28 mouse cellular contexts compared by ENCODE assay signal in the genomic region with DNA sequence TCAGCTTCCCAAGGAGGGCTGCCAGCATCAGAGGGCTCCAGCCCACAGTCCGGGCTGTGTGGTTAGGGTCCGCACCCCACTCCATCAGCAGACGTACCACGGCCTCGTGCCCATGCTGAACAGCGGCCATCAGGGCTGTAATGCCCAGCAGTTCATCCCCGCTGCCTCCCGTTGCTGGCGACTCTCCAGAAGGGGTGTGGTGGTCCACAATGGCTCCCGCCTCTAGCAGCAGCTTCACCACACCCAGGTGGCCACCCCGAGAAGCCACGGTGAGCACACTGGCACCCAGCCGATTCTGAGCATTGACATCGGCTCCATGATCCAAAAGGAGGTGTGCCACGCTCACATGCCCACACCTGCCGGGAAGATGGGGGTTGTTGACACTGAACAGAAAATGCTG. TPM values are rescaled to one million over a fixed set of nuclear protein-coding genes. Genes with fewer than 3 reads are reported as not detected.
DNase-seq lines count a peak whose midpoint lies in the region; ATAC-seq and TF ChIP-seq lines count a peak whose summit lies in the region.
"Had no signal": no experiment of that assay in that cellular context is flagged by ENCODE, and none has a peak within 500 bp of the region (broad histone marks: within the 10 kb centered on the region; RNA-seq: fewer than 3 reads in every experiment).

No protein-coding gene starts in this region.

- intact Hi-C loops in gastrocnemius, postnatal 14 days (cut with DNase I; ENCODE audit: low total_unique reads), result no loop called here

- ATAC-seq in hindbrain, embryonic 13.5 days (ENCODE audit: low FRiP score), result no peak
- no peak for ATAC-seq in hindbrain, embryonic 11.5 days (ENCODE audit: low FRiP score)
- no peak for ATAC-seq in liver, postnatal 0 days
- ATAC-seq in liver, embryonic 12.5 days, result no peak
- ATAC-seq: forebrain, embryonic 16.5 days; intestine, embryonic 16.5 days; lung, postnatal 0 days had no signal

- H3K9ac ChIP-seq in hindbrain, embryonic 13.5 days, result peak overlapping the region; percentile 29; the same call in 1 of the 2 replicates
- H3K9ac ChIP-seq in hindbrain, embryonic 11.5 days (ENCODE audit: low read depth, low read length), result no peak overlapping the region
- H3K9ac ChIP-seq in liver, postnatal 0 days (replicated peaks), result no peak overlapping the region
- H3K9ac ChIP-seq in liver, embryonic 12.5 days, result no peak overlapping the region
- H3K9ac ChIP-seq: embryonic facial prominence, embryonic 12.5 days; heart, embryonic 15.5 days; hindbrain, embryonic 12.5 days; limb, embryonic 13.5 days; midbrain, embryonic 15.5 days had no signal

- peaks cover 21% of the 10 kb centered on the region for H3K4me1 ChIP-seq in hindbrain, embryonic 13.5 days (replicated peaks)
- peaks cover 4% of the 10 kb centered on the region; the same call in 1 of the 2 replicates for H3K4me1 ChIP-seq in hindbrain, embryonic 11.5 days (replicated peaks; ENCODE audit: control insufficient read depth, insufficient read depth, low read length)
- H3K4me1 ChIP-seq in liver, postnatal 0 days (ENCODE audit: insufficient read depth), result no peaks in the 10 kb centered on the region
- 0 out of 2 replicates have a peak, but pooled peaks cover 4% of the 10 kb centered on the region for H3K4me1 ChIP-seq in liver, embryonic 12.5 days

- DNase-seq in adrenal gland, postnatal 10 days, result peak; percentile 1
- no peak for DNase-seq in adrenal gland, postnatal 25 days
- no peak for DNase-seq in hindbrain, embryonic 11.5 days (ENCODE audit: low spot score)
- DNase-seq in liver, postnatal 0 days, result peak; percentile 22
- DNase-seq in kidney, postnatal 14 days, result peak; percentile 52
- DNase-seq in gastrocnemius, postnatal 14 days, result no peak
- DNase-seq: adrenal gland, adult 8-10 months; embryo, embryonic 11 days; gastrocnemius, adult 2 months; lung, adult 18-20 months; right cerebral cortex, adult 18-20 months; spleen, adult 18-20 months; thymus, postnatal 14 days had no signal

- TF ChIP-seq EP300 in liver, postnatal 0 days (IDR thresholded peaks at IDR 0.05; ENCODE audit: low read depth), result no peak

- TF ChIP-seq CTCF in liver, postnatal 0 days (IDR thresholded peaks at IDR 0.05; ENCODE audit: low read depth), result no peak

- 88% methylated on average over 16 of the region's 16 CpGs for WGBS in hindbrain, embryonic 13.5 days
- WGBS in hindbrain, embryonic 11.5 days, result 91% methylated on average over 16 of the region's 16 CpGs
- 87% methylated on average over 16 of the region's 16 CpGs for WGBS in liver, postnatal 0 days (ENCODE audit: insufficient replicate concordance)
- WGBS in liver, embryonic 12.5 days (ENCODE audit: insufficient replicate concordance), result 82% methylated on average over 16 of the region's 16 CpGs

- no peak overlapping the region for H3K4me3 ChIP-seq in hindbrain, embryonic 13.5 days
- H3K4me3 ChIP-seq in hindbrain, embryonic 11.5 days (ENCODE audit: low read depth, low read length), result no peak overlapping the region
- no peak overlapping the region for H3K4me3 ChIP-seq in liver, postnatal 0 days (ENCODE audit: low read depth, low read length)
- H3K4me3 ChIP-seq in liver, embryonic 12.5 days, result no peak overlapping the region
- H3K4me3 ChIP-seq: embryonic facial prominence, embryonic 12.5 days; gastrocnemius, adult 2 months; heart, embryonic 15.5 days; hindbrain, embryonic 12.5 days; limb, embryonic 13.5 days; midbrain, embryonic 15.5 days had no signal

- H3K9me3 ChIP-seq in hindbrain, embryonic 13.5 days, result no peaks in the 10 kb centered on the region
- H3K9me3 ChIP-seq in hindbrain, embryonic 11.5 days (ENCODE audit: control insufficient read depth, low read length), result no peaks in the 10 kb centered on the region
- no peaks in the 10 kb centered on the region for H3K9me3 ChIP-seq in liver, postnatal 0 days (ENCODE audit: low read length)
- H3K9me3 ChIP-seq in liver, embryonic 12.5 days (replicated peaks), result no peaks in the 10 kb centered on the region
- H3K9me3 ChIP-seq: embryonic facial prominence, embryonic 12.5 days; heart, embryonic 15.5 days; hindbrain, embryonic 12.5 days; limb, embryonic 13.5 days; midbrain, embryonic 15.5 days had no signal

- no peak overlapping the region for H3K4me2 ChIP-seq in hindbrain, embryonic 13.5 days
- no peak overlapping the region for H3K4me2 ChIP-seq in hindbrain, embryonic 11.5 days (replicated peaks; ENCODE audit: low read depth, low read length)
- H3K4me2 ChIP-seq in liver, postnatal 0 days (ENCODE audit: low read depth, low read length), result no peak overlapping the region
- H3K4me2 ChIP-seq in liver, embryonic 12.5 days, result no peak overlapping the region
- H3K4me2 ChIP-seq: embryonic facial prominence, embryonic 12.5 days; heart, embryonic 15.5 days; hindbrain, embryonic 12.5 days; limb, embryonic 13.5 days; liver, embryonic 11.5 days; midbrain, embryonic 15.5 days had no signal

- peaks cover 3% of the 10 kb centered on the region; the same call in 1 of the 2 replicates for H3K27me3 ChIP-seq in hindbrain, embryonic 13.5 days
- H3K27me3 ChIP-seq in hindbrain, embryonic 11.5 days (ENCODE audit: control insufficient read depth, insufficient read depth, low read length), result no peaks in the 10 kb centered on the region
- peaks cover 16% of the 10 kb centered on the region for H3K27me3 ChIP-seq in liver, postnatal 0 days (ENCODE audit: insufficient read depth, low read length)
- peaks cover 57% of the 10 kb centered on the region for H3K27me3 ChIP-seq in liver, embryonic 12.5 days (replicated peaks)
- H3K27me3 ChIP-seq: embryonic facial prominence, embryonic 12.5 days; hindbrain, embryonic 12.5 days; midbrain, embryonic 15.5 days had no signal

- no peak overlapping the region for H3K27ac ChIP-seq in hindbrain, embryonic 13.5 days
- no peak overlapping the region for H3K27ac ChIP-seq in hindbrain, embryonic 11.5 days (ENCODE audit: low read depth, low read length)
- H3K27ac ChIP-seq in liver, postnatal 0 days (ENCODE audit: low read depth), result no peak overlapping the region
- no peak overlapping the region for H3K27ac ChIP-seq in liver, embryonic 12.5 days
- H3K27ac ChIP-seq: embryonic facial prominence, embryonic 12.5 days; gastrocnemius, adult 2 months; heart, embryonic 15.5 days; hindbrain, embryonic 12.5 days; limb, embryonic 13.5 days; macrophage; midbrain, embryonic 15.5 days had no signal

- H3K36me3 ChIP-seq in hindbrain, embryonic 13.5 days, result no peaks in the 10 kb centered on the region
- H3K36me3 ChIP-seq in hindbrain, embryonic 11.5 days (ENCODE audit: control insufficient read depth, insufficient read depth, low read length), result no peaks in the 10 kb centered on the region
- no peaks in the 10 kb centered on the region for H3K36me3 ChIP-seq in liver, postnatal 0 days (replicated peaks; ENCODE audit: insufficient read depth, low read length)
- H3K36me3 ChIP-seq in liver, embryonic 12.5 days, result no peaks in the 10 kb centered on the region
- H3K36me3 ChIP-seq: embryonic facial prominence, embryonic 12.5 days; heart, embryonic 15.5 days; hindbrain, embryonic 12.5 days; midbrain, embryonic 15.5 days had no signal

RNA-seq across cellular contexts. Expression of gene Anks6, which starts 8.0 kb away (rescaled TPM):
- total RNA-seq in adrenal gland, postnatal 10 days (2021), result 1 to 10 TPM; 3.6 to 6.4 TPM
- total RNA-seq in adrenal gland, postnatal 25 days (2021), result 5.6 and 6.8 TPM in 2 replicates
- polyA plus RNA-seq in hindbrain, embryonic 13.5 days (2015; fragmentation: Nextera tagmentation; extraction: Ambion mirVana), result 4.1 and 4.3 TPM in 2 replicates
- 2.6 and 2.9 TPM in 2 replicates for polyA plus RNA-seq in hindbrain, embryonic 11.5 days (2014; fragmentation: Nextera tagmentation; extraction: Ambion mirVana)
- polyA plus RNA-seq in liver, postnatal 0 days (2015; fragmentation: Nextera tagmentation; extraction: Ambion mirVana), result 0.07 and 0.14 TPM in 2 replicates
- polyA plus RNA-seq in liver, embryonic 12.5 days (2016; fragmentation: Nextera tagmentation; extraction: Ambion mirVana), result 0.39 and 0.69 TPM in 2 replicates
- total RNA-seq in gastrocnemius, postnatal 14 days (2021), result 1 to 10 TPM; 2.9 to 3.0 TPM
- total RNA-seq: CH12.LX had no signal

RNA-seq across cellular contexts. Expression of gene Galnt12, which starts 42.5 kb away (rescaled TPM):
- total RNA-seq in adrenal gland, postnatal 10 days (2021), result 1 to 10 TPM; 1.1 to 2.2 TPM
- total RNA-seq in adrenal gland, postnatal 25 days (2021), result 0.67 and 1.4 TPM in 2 replicates
- 1.1 and 1.5 TPM in 2 replicates for polyA plus RNA-seq in hindbrain, embryonic 13.5 days (2015; fragmentation: Nextera tagmentation; extraction: Ambion mirVana)
- 2.7 and 2.8 TPM in 2 replicates for polyA plus RNA-seq in hindbrain, embryonic 11.5 days (2014; fragmentation: Nextera tagmentation; extraction: Ambion mirVana)
- 0.63 and 0.69 TPM in 2 replicates for polyA plus RNA-seq in liver, postnatal 0 days (2015; fragmentation: Nextera tagmentation; extraction: Ambion mirVana)
- polyA plus RNA-seq in liver, embryonic 12.5 days (2016; fragmentation: Nextera tagmentation; extraction: Ambion mirVana), result 0.63 and 0.68 TPM in 2 replicates
- under 1 TPM; 0.29 to 0.35 TPM for total RNA-seq in gastrocnemius, postnatal 14 days (2021)

RNA-seq across cellular contexts. Expression of gene Gabbr2, which starts 57.5 kb away (rescaled TPM):
- 1 to 10 TPM; 1.6 to 1.7 TPM for total RNA-seq in adrenal gland, postnatal 10 days (2021)
- total RNA-seq in adrenal gland, postnatal 25 days (2021), result 0.27 TPM in 1 of 2 replicates, not detected in the other
- polyA plus RNA-seq in hindbrain, embryonic 13.5 days (2015; fragmentation: Nextera tagmentation; extraction: Ambion mirVana), result 4.0 and 4.8 TPM in 2 replicates
- 0.54 and 0.71 TPM in 2 replicates for polyA plus RNA-seq in hindbrain, embryonic 11.5 days (2014; fragmentation: Nextera tagmentation; extraction: Ambion mirVana)
- polyA plus RNA-seq in liver, postnatal 0 days (2015; fragmentation: Nextera tagmentation; extraction: Ambion mirVana), result 0.11 and 0.20 TPM in 2 replicates
- polyA plus RNA-seq in liver, embryonic 12.5 days (2016; fragmentation: Nextera tagmentation; extraction: Ambion mirVana), result 0.08 and 0.28 TPM in 2 replicates
- under 1 TPM; 0.14 to 0.20 TPM for total RNA-seq in gastrocnemius, postnatal 14 days (2021)
- total RNA-seq: CH12.LX; megakaryocyte-erythroid progenitor cell, adult 5-6 weeks had no signal
- polyA plus RNA-seq: C2C12; lung, postnatal 0 days had no signal

Comparison
In these comparisons a context has a peak if more than half of its experiments do, and no peak if none do; other contexts are left out.
1. DNase-seq: peak in adrenal gland, postnatal 10 days (single experiment), liver, postnatal 0 days (single experiment) and kidney, postnatal 14 days (single experiment); none in adrenal gland, postnatal 25 days (single experiment), hindbrain, embryonic 11.5 days (single experiment) and gastrocnemius, postnatal 14 days (single experiment).